Mouse (Mus musculus): ENCODE measurements at regions not wholly inside any gene's neighbourhood (a gene's known extent, or its start where the extent isn't known, plus 50 kb on each side); places are given as distances from the start of the nearest gene placed in this dataset.

DNA sequence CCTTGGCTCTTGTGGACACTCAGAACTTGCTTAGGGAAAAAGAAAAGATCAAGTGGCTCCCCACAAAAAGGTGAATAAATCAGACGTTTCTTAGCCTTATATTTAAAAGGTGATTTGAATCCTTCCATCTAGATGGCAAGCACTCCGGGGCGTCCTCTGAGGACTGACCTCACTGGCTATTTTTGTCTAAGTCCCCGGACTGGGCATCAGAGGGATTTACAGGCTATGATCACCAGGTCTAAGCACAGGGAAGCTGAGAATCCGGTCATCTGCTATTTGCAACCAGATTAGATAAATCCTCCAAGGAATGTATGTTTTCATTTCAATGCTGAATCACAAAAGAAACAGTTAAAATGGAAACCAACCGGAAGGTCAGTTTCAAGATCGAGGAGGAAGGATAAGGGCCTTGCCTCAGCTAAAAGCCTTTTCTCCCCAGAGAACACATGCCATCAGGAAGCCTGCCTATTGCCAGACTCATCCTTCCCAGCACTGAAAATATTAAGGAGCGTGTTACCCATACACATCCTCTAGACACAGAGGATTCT, 342.1 kb downstream of the Lpin1 start:
- DNase-seq (ENCODE audit: low read depth): no peak

DNA sequence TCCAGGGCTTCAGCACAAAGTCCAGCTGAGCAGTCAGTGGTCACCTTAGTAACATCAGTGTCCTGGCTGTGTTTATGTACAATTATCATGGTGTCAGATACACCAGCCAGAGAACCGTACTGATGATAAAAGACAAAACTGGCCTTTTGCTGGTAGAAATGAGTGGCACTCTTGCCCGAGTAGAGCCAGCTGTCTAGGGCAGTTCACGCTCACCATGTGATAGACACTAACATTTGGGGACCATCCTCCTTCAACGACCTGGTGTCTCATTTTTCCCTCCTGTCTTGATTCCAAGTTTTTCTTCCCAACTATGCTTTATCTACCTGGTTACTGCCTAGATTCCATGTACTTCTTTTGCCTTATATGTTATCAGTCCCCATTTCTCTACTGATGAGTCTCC, 349.3 kb downstream of the Lpin1 start:
- DNase-seq (ENCODE audit: low read depth): no peak

GRCm38 (mm10) chr12:16260981-16261380, 349.8 kb downstream of the Lpin1 start:
- peak; percentile 25 for DNase-seq (ENCODE audit: low read depth)

DNA sequence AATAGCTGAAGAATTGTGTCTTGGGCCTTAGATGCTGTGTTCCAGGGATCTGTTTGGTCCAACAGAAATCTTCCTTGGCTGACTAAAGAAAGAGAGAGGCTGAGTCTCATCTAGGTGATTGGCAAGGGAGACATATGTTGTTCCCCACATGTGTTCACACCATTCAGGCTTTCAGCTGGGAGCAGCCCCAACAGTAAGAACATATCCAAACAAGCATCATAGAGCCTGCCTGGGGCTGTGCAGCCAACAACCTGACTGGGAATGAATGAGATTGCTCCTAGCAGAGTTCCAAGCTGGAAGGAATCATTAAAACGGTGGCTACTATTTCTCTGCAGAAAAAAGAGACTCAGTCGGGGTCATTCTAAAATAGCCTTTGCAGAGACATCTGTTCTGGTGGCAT, 350.3 kb downstream of the Lpin1 start:
- DNase-seq (ENCODE audit: low read depth): no peak

- DNase-seq (ENCODE audit: low read depth): no peak
Observed at GRCm38 (mm10) chr12:16250621-16251020, 360.1 kb downstream of the Lpin1 start.

- DNase-seq (ENCODE audit: low read depth): no peak
Observed at GRCm38 (mm10) chr12:16250096-16250495, 360.7 kb downstream of the Lpin1 start.

DNA sequence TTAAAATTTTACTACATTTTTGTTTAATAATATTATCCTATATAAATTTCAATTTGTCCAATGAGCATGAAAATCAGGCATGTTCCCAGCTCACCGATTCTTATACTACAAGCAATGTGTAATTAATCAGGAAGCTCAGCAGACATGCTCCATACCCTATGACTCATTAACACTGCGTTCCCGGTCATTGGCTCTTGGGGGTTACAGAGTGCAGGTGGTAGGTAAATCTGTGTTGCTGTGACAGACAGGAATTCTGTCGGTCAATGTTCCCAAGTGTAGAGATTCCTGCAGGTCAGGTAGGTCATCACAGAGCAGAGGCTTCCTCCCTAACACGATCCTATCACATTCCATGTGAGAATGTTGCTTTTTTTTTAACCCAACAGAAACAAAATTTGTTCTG, 371.0 kb downstream of the Lpin1 start:
- DNase-seq (ENCODE audit: low read depth): no peak

DNA sequence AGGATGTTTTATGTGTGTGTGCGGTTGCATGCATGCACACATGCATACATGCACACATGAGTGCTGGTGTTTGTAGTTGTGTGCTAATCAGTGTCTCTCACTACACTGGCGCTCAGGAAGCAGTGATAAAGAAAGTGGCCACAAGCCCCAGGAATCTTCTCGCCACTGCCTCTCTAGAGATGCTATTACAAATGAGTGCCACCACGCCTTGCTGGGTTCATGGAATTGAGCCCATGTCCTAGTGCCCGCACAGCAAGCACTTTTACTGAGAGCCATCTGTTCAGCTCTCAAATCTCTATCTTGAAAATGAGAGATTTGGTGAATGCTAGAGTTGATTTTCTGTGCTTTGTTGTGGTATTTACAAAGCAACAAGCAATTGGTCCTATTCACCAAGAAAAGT, 373.3 kb downstream of the Lpin1 start:
- DNase-seq (ENCODE audit: low read depth): no peak

GRCm38 (mm10) chr12:16233559-16233958, 377.2 kb downstream of the Lpin1 start:
- no peak for DNase-seq (ENCODE audit: low read depth)

- peak; percentile 7 for DNase-seq (ENCODE audit: low read depth)
Observed at GRCm38 (mm10) chr12:16232828-16233227, 377.9 kb downstream of the Lpin1 start.

DNA sequence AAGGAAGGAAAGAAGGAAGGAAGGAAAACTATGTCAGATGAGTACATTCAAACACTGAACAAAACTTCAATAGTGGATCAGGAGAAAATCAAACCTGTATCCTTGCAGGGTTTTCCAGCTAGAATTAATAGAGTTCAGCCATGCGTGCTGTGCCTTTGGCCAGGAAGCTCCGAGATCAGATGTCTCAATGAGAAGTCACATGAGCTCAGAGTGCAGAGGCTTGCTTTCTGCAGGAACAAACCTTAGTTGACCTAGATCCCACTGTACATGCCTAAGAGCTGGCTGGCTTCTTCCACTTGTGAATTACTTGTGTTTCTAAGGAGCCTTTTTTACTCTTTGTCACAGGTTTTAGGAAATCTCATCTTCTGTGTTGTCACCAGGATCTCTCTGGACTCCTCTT, 378.7 kb downstream of the Lpin1 start:
- no peak for DNase-seq (ENCODE audit: low read depth)

GRCm38 (mm10) chr12:16231093-16231492, 379.7 kb downstream of the Lpin1 start:
- DNase-seq (ENCODE audit: low read depth): peak; percentile 8

DNA sequence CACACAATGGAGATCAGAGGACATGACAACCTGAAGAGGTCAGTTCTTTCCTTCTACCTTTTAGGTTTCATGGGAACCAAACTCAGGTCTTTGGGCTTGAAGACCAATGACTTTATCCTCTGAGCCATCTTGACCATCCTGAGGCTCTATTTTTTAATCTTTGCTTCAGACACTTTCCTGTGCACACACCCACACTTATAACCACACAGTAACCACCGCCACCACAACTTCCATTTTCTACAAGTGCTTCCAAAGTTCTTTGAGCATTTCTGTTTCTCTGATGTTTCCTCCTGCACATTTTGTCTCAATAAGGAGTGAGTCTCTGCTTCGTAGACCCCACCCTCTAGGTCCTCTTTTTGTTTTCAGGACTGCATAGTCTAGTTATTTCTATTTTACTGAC, 385.3 kb downstream of the Lpin1 start:
- DNase-seq (ENCODE audit: low read depth): peak; percentile 84

- DNase-seq (ENCODE audit: low read depth): no peak
Observed at GRCm38 (mm10) chr12:16222836-16223450, 387.8 kb downstream of the Lpin1 start.

GRCm38 (mm10) chr12:16222205-16222604, 388.6 kb downstream of the Lpin1 start:
- no peak for DNase-seq (ENCODE audit: low read depth)

DNA sequence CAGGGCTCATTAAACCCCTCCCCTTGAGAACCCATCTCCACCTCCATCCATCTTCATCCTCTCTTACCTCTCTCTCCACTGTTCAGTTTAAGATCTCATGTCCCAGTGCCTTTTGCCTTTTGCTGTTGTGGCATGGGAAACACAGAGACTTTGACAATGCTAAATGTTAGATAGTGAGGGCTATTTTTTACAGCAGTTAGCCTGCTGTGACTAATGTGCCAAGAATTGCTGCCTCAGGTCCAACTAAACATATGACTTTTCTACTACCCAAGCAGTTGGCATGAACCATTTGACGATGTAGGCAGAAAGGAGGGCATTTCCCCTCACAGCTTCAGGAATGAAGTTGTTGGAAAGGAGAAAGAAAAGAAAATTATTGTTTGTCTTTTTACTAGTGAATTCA, 389.6 kb downstream of the Lpin1 start:
- DNase-seq (ENCODE audit: low read depth): no peak

- DNase-seq (ENCODE audit: low read depth): no peak
Observed at GRCm38 (mm10) chr12:16220561-16220960, 390.2 kb downstream of the Lpin1 start.

- no peak for DNase-seq (ENCODE audit: low read depth)
Observed at GRCm38 (mm10) chr12:16218906-16219305, 391.9 kb downstream of the Lpin1 start.

DNA sequence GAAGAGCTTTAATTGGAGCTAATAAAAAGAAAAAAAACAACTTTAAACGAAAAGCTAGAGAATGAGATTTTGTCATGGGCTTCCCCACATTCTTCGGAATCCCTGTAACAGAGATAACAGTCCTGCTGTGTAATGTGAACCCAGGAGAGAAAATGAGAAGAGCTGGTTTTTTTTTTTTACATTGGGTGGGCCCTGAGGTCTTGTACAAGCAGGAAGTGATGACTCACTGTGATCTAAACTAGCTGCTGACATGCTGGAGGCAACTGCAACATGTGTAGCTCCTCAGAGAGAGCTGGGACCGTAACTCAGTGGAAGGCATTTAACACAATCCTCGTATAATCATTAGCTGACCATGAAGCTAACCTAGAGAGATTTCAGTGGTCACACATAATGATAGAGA, 393.8 kb upstream of the Trib2 start:
- DNase-seq (ENCODE audit: low read depth): peak; percentile 82

GRCm38 (mm10) chr12:16210111-16210510, 393.4 kb upstream of the Trib2 start:
- no peak for DNase-seq (ENCODE audit: low read depth)

DNA sequence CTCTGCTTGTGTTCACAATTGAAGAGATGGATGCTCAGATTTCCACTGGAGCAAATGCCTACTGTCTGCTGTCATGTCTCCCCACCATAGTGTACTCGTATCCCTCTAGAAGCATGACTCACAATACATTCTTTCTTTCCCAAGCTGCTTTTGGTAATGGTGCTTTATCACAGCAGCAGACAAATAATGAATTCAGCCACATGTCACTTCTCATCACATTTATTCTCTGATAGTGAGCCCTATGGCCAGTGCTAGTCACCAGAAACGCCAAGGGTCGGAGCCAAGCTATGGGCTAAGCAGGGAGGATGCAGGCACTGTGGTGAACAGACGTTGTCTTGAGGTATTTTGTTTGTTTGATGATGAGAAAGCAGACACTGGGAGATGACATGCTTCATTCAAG, 388.2 kb upstream of the Trib2 start:
- no peak for DNase-seq (ENCODE audit: low read depth)

DNA sequence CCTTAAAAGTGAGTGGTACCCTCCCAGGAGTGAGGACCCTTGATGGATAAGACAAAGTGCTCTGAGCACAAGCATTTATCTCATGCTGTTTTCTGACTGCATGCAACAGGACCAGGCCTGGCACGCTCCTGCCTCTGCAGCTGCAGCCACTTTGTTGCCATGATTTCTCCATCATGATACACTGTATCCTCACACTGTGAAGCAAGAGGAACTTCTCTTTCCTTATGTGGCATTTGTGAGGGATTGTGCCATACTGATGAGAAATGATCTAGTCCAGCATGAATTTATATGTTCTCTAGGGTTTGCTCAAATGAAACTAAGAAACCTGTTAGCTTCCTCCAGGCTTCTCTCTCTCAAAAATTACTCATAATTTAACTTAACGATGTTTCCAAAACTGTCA, 380.2 kb upstream of the Trib2 start:
- DNase-seq (ENCODE audit: low read depth): no peak

GRCm38 (mm10) chr12:16191803-16192389, 375.2 kb upstream of the Trib2 start:
- no peak for DNase-seq (ENCODE audit: low read depth)

DNA sequence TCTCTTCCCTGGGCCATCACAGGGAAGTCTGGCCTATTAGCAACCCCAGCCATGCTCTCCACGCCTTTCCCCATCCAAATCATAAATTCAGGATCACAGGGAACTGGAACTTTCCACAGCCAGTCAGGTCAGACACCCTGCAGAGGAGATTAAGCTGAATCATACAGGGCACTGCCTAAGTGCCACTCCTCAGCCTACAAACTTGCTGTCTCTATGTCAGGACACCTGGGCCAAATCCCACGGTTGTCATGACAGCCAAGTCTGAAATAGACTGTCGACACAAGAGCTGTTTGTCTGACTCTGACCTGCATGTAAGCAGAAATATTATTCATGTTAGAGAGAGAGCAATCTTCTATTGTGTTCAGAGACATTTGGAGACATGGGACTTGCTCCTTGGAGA, 374.0 kb upstream of the Trib2 start:
- no peak for DNase-seq (ENCODE audit: low read depth)

Measured in 416B (cell line).